Mouse (Mus musculus) C2C12 (cell line): ENCODE results near the gene Etv5.

Experiments
- CEBPB ChIP-seq: IDR thresholded peaks from one replicate; pipeline ENCODE4 v1.6.1; 2011; ENCODE audit warnings: low read depth, mild to moderate bottlenecking, control low read depth, moderate library complexity
- CTCF ChIP-seq: IDR thresholded peaks from one replicate; pipeline ENCODE4 v1.5.1; 2011; ENCODE audit not compliant: control insufficient read depth, insufficient read depth, insufficient read length
- FOSL1 ChIP-seq: IDR thresholded peaks from one replicate; pipeline ENCODE4 v1.8.0; 2011; ENCODE audit warnings: mild to moderate bottlenecking, low read length; ENCODE audit not compliant: poor library complexity, insufficient read depth, severe bottlenecking
- MAX ChIP-seq: IDR thresholded peaks from one replicate; pipeline ENCODE4 v1.6.1; 2011; ENCODE audit warnings: mild to moderate bottlenecking, control low read depth
- MYOD1 ChIP-seq: IDR thresholded peaks from one replicate; pipeline ENCODE4 v1.6.1; 2011; ENCODE audit warnings: low read depth; ENCODE audit not compliant: control insufficient read depth, insufficient read length
- USF1 ChIP-seq: IDR thresholded peaks from one replicate; pipeline ENCODE4 v1.6.1; 2011; ENCODE audit warnings: low read depth, mild to moderate bottlenecking, control low read depth, moderate library complexity

DNA sequence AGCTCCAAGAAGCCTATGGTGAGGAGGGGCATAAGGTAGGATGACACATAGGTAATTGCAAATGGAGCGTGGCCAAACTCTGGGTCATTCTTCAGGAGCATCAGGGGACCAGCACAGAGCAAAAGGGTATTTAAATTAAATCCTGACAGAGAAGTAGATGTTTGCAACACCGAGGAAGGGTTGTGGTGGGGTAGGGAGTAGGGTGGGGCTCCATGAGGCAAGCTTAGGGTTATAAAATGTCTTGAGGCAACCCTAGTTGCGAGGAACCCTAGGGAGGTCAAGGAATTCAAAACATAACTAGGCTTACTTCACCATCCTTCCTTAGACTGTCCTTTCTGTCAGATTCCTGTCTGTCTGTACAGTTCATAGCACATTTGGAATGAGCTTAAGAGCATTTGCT lies 85.9 kb downstream of the Etv5 start:
- TF ChIP-seq CTCF = no peak
- TF ChIP-seq USF1 = no peak
- no peak for TF ChIP-seq MAX
- TF ChIP-seq CEBPB = no peak
- no peak for TF ChIP-seq FOSL1
- no peak for TF ChIP-seq MYOD1
